23 mouse cellular contexts compared by ENCODE assay signal in genomic region chr13:93252175-93252574, GRCm38 (mm10). TPM values are rescaled to one million over a fixed set of nuclear protein-coding genes. Genes with fewer than 3 reads are reported as not detected.
DNase-seq lines count a peak whose midpoint lies in the region; ATAC-seq and TF ChIP-seq lines count a peak whose summit lies in the region.
"Had no signal": no experiment of that assay in that cellular context is flagged by ENCODE, and none has a peak within 500 bp of the region (broad histone marks: within the 10 kb centered on the region; RNA-seq: fewer than 3 reads in every experiment).

No protein-coding gene starts in this region.

- 0 out of 2 replicates have a peak, but pooled peaks have one; percentile 27 for ATAC-seq in midbrain, embryonic 13.5 days
- peak; percentile 50; the same call in 1 of the 2 replicates for ATAC-seq in neural tube, embryonic 13.5 days (ENCODE audit: low read depth)
- 0 out of 2 replicates have a peak, but pooled peaks have one; percentile 47 for ATAC-seq in midbrain, postnatal 0 days (ENCODE audit: low FRiP score)
- ATAC-seq in heart, embryonic 11.5 days (replicated peaks; ENCODE audit: insufficient number of reproducible peaks, low FRiP score, low TSS enrichment) = no peak
- no peak for ATAC-seq in forebrain, embryonic 15.5 days (replicated peaks)
- ATAC-seq: CD4-positive, CD25-positive, alpha-beta regulatory T cell, adult 4 months; forebrain, embryonic 13.5 days; forebrain, postnatal 0 days; intestine, embryonic 15.5 days had no signal

- 0 out of 2 replicates have a peak, but pooled peaks cover 3% of the 10 kb centered on the region for H3K4me1 ChIP-seq in midbrain, embryonic 13.5 days (replicated peaks)
- no peaks in the 10 kb centered on the region for H3K4me1 ChIP-seq in midbrain, embryonic 10.5 days
- peaks cover 9% of the 10 kb centered on the region; the same call in 1 of the 2 replicates for H3K4me1 ChIP-seq in neural tube, embryonic 13.5 days (replicated peaks)
- no peaks in the 10 kb centered on the region for H3K4me1 ChIP-seq in midbrain, postnatal 0 days (ENCODE audit: insufficient read depth, low read length)
- H3K4me1 ChIP-seq in heart, embryonic 11.5 days (ENCODE audit: control insufficient read depth, insufficient read depth, low read length) = no peaks in the 10 kb centered on the region
- H3K4me1 ChIP-seq in forebrain, embryonic 15.5 days = no peaks in the 10 kb centered on the region
- H3K4me1 ChIP-seq: forebrain, embryonic 13.5 days; heart, embryonic 13.5 days; hindbrain, embryonic 12.5 days; hindbrain, embryonic 15.5 days; intestine, embryonic 15.5 days had no signal

- no peaks in the 10 kb centered on the region for H3K9me3 ChIP-seq in midbrain, embryonic 13.5 days
- H3K9me3 ChIP-seq in midbrain, embryonic 10.5 days (replicated peaks) = no peaks in the 10 kb centered on the region
- H3K9me3 ChIP-seq in neural tube, embryonic 13.5 days = no peaks in the 10 kb centered on the region
- no peaks in the 10 kb centered on the region for H3K9me3 ChIP-seq in midbrain, postnatal 0 days (ENCODE audit: low read length)
- no peaks in the 10 kb centered on the region for H3K9me3 ChIP-seq in heart, embryonic 11.5 days (replicated peaks; ENCODE audit: control insufficient read depth, low read length)
- no peaks in the 10 kb centered on the region for H3K9me3 ChIP-seq in forebrain, embryonic 15.5 days
- H3K9me3 ChIP-seq: forebrain, embryonic 10.5 days; forebrain, embryonic 13.5 days; heart, embryonic 13.5 days; hindbrain, embryonic 12.5 days; hindbrain, embryonic 15.5 days; intestine, embryonic 15.5 days had no signal

- no peaks in the 10 kb centered on the region for H3K27me3 ChIP-seq in midbrain, embryonic 13.5 days
- H3K27me3 ChIP-seq in midbrain, embryonic 10.5 days (ENCODE audit: low read depth, poor library complexity, severe bottlenecking) = no peaks in the 10 kb centered on the region
- no peaks in the 10 kb centered on the region for H3K27me3 ChIP-seq in neural tube, embryonic 13.5 days
- no peaks in the 10 kb centered on the region for H3K27me3 ChIP-seq in midbrain, postnatal 0 days (ENCODE audit: insufficient read depth, low read length)
- H3K27me3 ChIP-seq in heart, embryonic 11.5 days (ENCODE audit: control insufficient read depth, insufficient read depth, low read length) = no peaks in the 10 kb centered on the region
- H3K27me3 ChIP-seq in forebrain, embryonic 15.5 days = no peaks in the 10 kb centered on the region
- H3K27me3 ChIP-seq: forebrain, embryonic 13.5 days; heart, embryonic 13.5 days; hindbrain, embryonic 12.5 days; hindbrain, embryonic 15.5 days; intestine, embryonic 15.5 days had no signal

- no peak overlapping the region for H3K4me2 ChIP-seq in midbrain, embryonic 13.5 days (replicated peaks)
- H3K4me2 ChIP-seq in neural tube, embryonic 13.5 days = no peak overlapping the region
- H3K4me2 ChIP-seq in midbrain, postnatal 0 days (ENCODE audit: low read depth, low read length, poor library complexity, severe bottlenecking) = no peak overlapping the region
- no peak overlapping the region for H3K4me2 ChIP-seq in heart, embryonic 11.5 days
- H3K4me2 ChIP-seq in forebrain, embryonic 15.5 days (replicated peaks) = no peak overlapping the region
- H3K4me2 ChIP-seq: forebrain, embryonic 13.5 days; heart, embryonic 13.5 days; hindbrain, embryonic 12.5 days; hindbrain, embryonic 15.5 days; intestine, embryonic 15.5 days had no signal

- no peaks in the 10 kb centered on the region for H3K36me3 ChIP-seq in midbrain, embryonic 13.5 days
- no peaks in the 10 kb centered on the region for H3K36me3 ChIP-seq in midbrain, embryonic 10.5 days
- H3K36me3 ChIP-seq in neural tube, embryonic 13.5 days = no peaks in the 10 kb centered on the region
- no peaks in the 10 kb centered on the region for H3K36me3 ChIP-seq in midbrain, postnatal 0 days (ENCODE audit: insufficient read depth, low read length)
- no peaks in the 10 kb centered on the region for H3K36me3 ChIP-seq in heart, embryonic 11.5 days (ENCODE audit: control insufficient read depth, insufficient read depth, low read length)
- no peaks in the 10 kb centered on the region for H3K36me3 ChIP-seq in forebrain, embryonic 15.5 days
- H3K36me3 ChIP-seq: forebrain, embryonic 10.5 days; heart, embryonic 13.5 days; hindbrain, embryonic 12.5 days; hindbrain, embryonic 15.5 days; intestine, embryonic 15.5 days had no signal

- no peak for DNase-seq in midbrain, embryonic 10.5 days (ENCODE audit: low spot score)
- no peak for DNase-seq in neural tube, embryonic 10.5 days (ENCODE audit: extremely low spot score, low spot score)
- no peak for DNase-seq in midbrain, postnatal 0 days (ENCODE audit: low spot score)
- DNase-seq: adrenal gland, adult 2 months; adrenal gland, postnatal 14 days; cerebellum, adult 18-20 months; cerebellum, adult 9-10 months; cerebellum, postnatal 14 days; forebrain, postnatal 0 days; gastrocnemius, postnatal 10 days; heart, postnatal 14 days; heart, postnatal 4 days had no signal

- no peak overlapping the region for H3K27ac ChIP-seq in midbrain, embryonic 13.5 days
- no peak overlapping the region for H3K27ac ChIP-seq in midbrain, embryonic 10.5 days (replicated peaks)
- H3K27ac ChIP-seq in neural tube, embryonic 13.5 days (replicated peaks) = 0 out of 2 replicates have a peak overlapping the region, but pooled peaks have one; percentile 9
- no peak overlapping the region for H3K27ac ChIP-seq in midbrain, postnatal 0 days (ENCODE audit: low read depth, low read length)
- no peak overlapping the region for H3K27ac ChIP-seq in heart, embryonic 11.5 days (ENCODE audit: low read depth, low read length)
- no peak overlapping the region for H3K27ac ChIP-seq in forebrain, embryonic 15.5 days (replicated peaks)
- H3K27ac ChIP-seq: forebrain, embryonic 10.5 days; forebrain, embryonic 13.5 days; heart, embryonic 13.5 days; hindbrain, embryonic 12.5 days; hindbrain, embryonic 15.5 days; intestine, embryonic 15.5 days had no signal

- H3K9ac ChIP-seq in midbrain, embryonic 13.5 days (replicated peaks) = no peak overlapping the region
- H3K9ac ChIP-seq in neural tube, embryonic 13.5 days = no peak overlapping the region
- no peak overlapping the region for H3K9ac ChIP-seq in midbrain, postnatal 0 days (replicated peaks; ENCODE audit: low read length, poor library complexity, severe bottlenecking)
- H3K9ac ChIP-seq in heart, embryonic 11.5 days (ENCODE audit: low read depth, low read length) = no peak overlapping the region
- H3K9ac ChIP-seq in forebrain, embryonic 15.5 days (replicated peaks) = no peak overlapping the region
- H3K9ac ChIP-seq: forebrain, embryonic 13.5 days; forebrain, postnatal 0 days; heart, embryonic 13.5 days; hindbrain, embryonic 12.5 days; hindbrain, embryonic 15.5 days; intestine, embryonic 15.5 days had no signal

- 68% methylated on average over 10 of the region's 10 CpGs for WGBS in midbrain, embryonic 13.5 days
- 89% methylated on average over 10 of the region's 10 CpGs for WGBS in midbrain, embryonic 10.5 days
- 64% methylated on average over 10 of the region's 10 CpGs for WGBS in neural tube, embryonic 13.5 days
- 51% methylated on average over 10 of the region's 10 CpGs for WGBS in midbrain, postnatal 0 days
- 79% methylated on average over 10 of the region's 10 CpGs for WGBS in heart, embryonic 11.5 days (ENCODE audit: insufficient replicate concordance)
- 66% methylated on average over 10 of the region's 10 CpGs for WGBS in forebrain, embryonic 15.5 days

- no peak for TF ChIP-seq CTCF in midbrain, postnatal 0 days (IDR thresholded peaks at IDR 0.05)

- H3K4me3 ChIP-seq in midbrain, embryonic 13.5 days (replicated peaks) = no peak overlapping the region
- no peak overlapping the region for H3K4me3 ChIP-seq in midbrain, embryonic 10.5 days
- H3K4me3 ChIP-seq in neural tube, embryonic 13.5 days = no peak overlapping the region
- H3K4me3 ChIP-seq in midbrain, postnatal 0 days (ENCODE audit: low read depth, low read length) = no peak overlapping the region
- no peak overlapping the region for H3K4me3 ChIP-seq in heart, embryonic 11.5 days (ENCODE audit: low read depth, low read length)
- no peak overlapping the region for H3K4me3 ChIP-seq in forebrain, embryonic 15.5 days
- H3K4me3 ChIP-seq: forebrain, embryonic 10.5 days; forebrain, embryonic 13.5 days; heart, embryonic 13.5 days; hindbrain, embryonic 12.5 days; hindbrain, embryonic 15.5 days; intestine, embryonic 15.5 days had no signal

RNA-seq across cellular contexts. Expression of gene Homer1, which starts 47.3 kb away (rescaled TPM):
- 9.6 and 10.0 TPM in 2 replicates for polyA plus RNA-seq in midbrain, embryonic 13.5 days (2015; fragmentation: Nextera tagmentation; extraction: Ambion mirVana)
- polyA plus RNA-seq in midbrain, embryonic 10.5 days (2016; fragmentation: Nextera tagmentation; extraction: Ambion mirVana) = 7.4 and 7.8 TPM in 2 replicates
- polyA plus RNA-seq in neural tube, embryonic 13.5 days (2015; fragmentation: Nextera tagmentation; extraction: Ambion mirVana) = 12.2 and 14.6 TPM in 2 replicates
- 64.4 and 81.0 TPM in 2 replicates for total RNA-seq in midbrain, postnatal 0 days (2014; rRNA removed)
- polyA plus RNA-seq in midbrain, postnatal 0 days (2015; fragmentation: Nextera tagmentation; extraction: Ambion mirVana) = 8.6 and 9.7 TPM in 2 replicates
- 17.3 and 17.8 TPM in 2 replicates for polyA plus RNA-seq in heart, embryonic 11.5 days (2014; fragmentation: Nextera tagmentation; extraction: Ambion mirVana)
- 15.6 and 17.4 TPM in 2 replicates for polyA plus RNA-seq in forebrain, embryonic 15.5 days (2015; fragmentation: Nextera tagmentation; extraction: Ambion mirVana)

RNA-seq across cellular contexts. Expression of gene Tent2, which starts 60.0 kb away (rescaled TPM):
- 40.9 and 44.2 TPM in 2 replicates for polyA plus RNA-seq in midbrain, embryonic 13.5 days (2015; fragmentation: Nextera tagmentation; extraction: Ambion mirVana)
- 56.7 and 59.2 TPM in 2 replicates for polyA plus RNA-seq in midbrain, embryonic 10.5 days (2016; fragmentation: Nextera tagmentation; extraction: Ambion mirVana)
- 43.3 and 48.3 TPM in 2 replicates for polyA plus RNA-seq in neural tube, embryonic 13.5 days (2015; fragmentation: Nextera tagmentation; extraction: Ambion mirVana)
- 30.2 and 42.1 TPM in 2 replicates for total RNA-seq in midbrain, postnatal 0 days (2014; rRNA removed)
- 21.3 and 21.4 TPM in 2 replicates for polyA plus RNA-seq in midbrain, postnatal 0 days (2015; fragmentation: Nextera tagmentation; extraction: Ambion mirVana)
- 56.3 and 59.3 TPM in 2 replicates for polyA plus RNA-seq in heart, embryonic 11.5 days (2014; fragmentation: Nextera tagmentation; extraction: Ambion mirVana)
- 45.3 and 45.9 TPM in 2 replicates for polyA plus RNA-seq in forebrain, embryonic 15.5 days (2015; fragmentation: Nextera tagmentation; extraction: Ambion mirVana)

Comparison
In these comparisons a context has a peak if more than half of its experiments do, and no peak if none do; other contexts are left out.
1. ATAC-seq: peak in midbrain, embryonic 13.5 days (single experiment), neural tube, embryonic 13.5 days (single experiment) and midbrain, postnatal 0 days (single experiment); none in heart, embryonic 11.5 days (single experiment) and forebrain, embryonic 15.5 days (single experiment).